11 mouse cellular contexts compared by ENCODE assay signal in genomic region chr3:153831873-153832653, GRCm38 (mm10). TPM values are rescaled to one million over a fixed set of nuclear protein-coding genes. Genes with fewer than 3 reads are reported as not detected.
DNase-seq lines count a peak whose midpoint lies in the region; ATAC-seq and TF ChIP-seq lines count a peak whose summit lies in the region.
"Had no signal": no experiment of that assay in that cellular context is flagged by ENCODE, and none has a peak within 500 bp of the region (broad histone marks: within the 10 kb centered on the region; RNA-seq: fewer than 3 reads in every experiment).

No protein-coding gene starts in this region.

- H3K9me3 ChIP-seq in midbrain, embryonic 10.5 days (replicated peaks) = no peaks in the 10 kb centered on the region
- no peaks in the 10 kb centered on the region for H3K9me3 ChIP-seq in midbrain, postnatal 0 days (ENCODE audit: low read length)
- no peaks in the 10 kb centered on the region for H3K9me3 ChIP-seq in intestine, embryonic 16.5 days (ENCODE audit: control insufficient read depth, low read length)
- no peaks in the 10 kb centered on the region for H3K9me3 ChIP-seq in stomach, embryonic 15.5 days

- H3K4me3 ChIP-seq in midbrain, embryonic 10.5 days = no peak overlapping the region
- H3K4me3 ChIP-seq in midbrain, postnatal 0 days (ENCODE audit: low read depth, low read length) = no peak overlapping the region
- no peak overlapping the region for H3K4me3 ChIP-seq in intestine, embryonic 16.5 days (ENCODE audit: low read length)
- H3K4me3 ChIP-seq in stomach, embryonic 15.5 days (replicated peaks) = no peak overlapping the region

- no peak for ATAC-seq in midbrain, postnatal 0 days (ENCODE audit: low FRiP score)
- peak; percentile 72 for ATAC-seq in intestine, embryonic 16.5 days
- ATAC-seq in stomach, embryonic 15.5 days (ENCODE audit: insufficient read depth, low FRiP score, low read depth) = peak; percentile 90

- peak overlapping the region; percentile 47; the same call in 1 of the 2 replicates for H3K27ac ChIP-seq in midbrain, embryonic 10.5 days (replicated peaks)
- H3K27ac ChIP-seq in midbrain, postnatal 0 days (ENCODE audit: low read depth, low read length) = no peak overlapping the region
- no peak overlapping the region for H3K27ac ChIP-seq in intestine, embryonic 16.5 days (ENCODE audit: low read length)
- no peak overlapping the region for H3K27ac ChIP-seq in stomach, embryonic 15.5 days

- no peaks in the 10 kb centered on the region for H3K4me1 ChIP-seq in midbrain, embryonic 10.5 days
- H3K4me1 ChIP-seq in midbrain, postnatal 0 days (ENCODE audit: insufficient read depth, low read length) = no peaks in the 10 kb centered on the region
- H3K4me1 ChIP-seq in intestine, embryonic 16.5 days (ENCODE audit: control insufficient read depth, insufficient read depth, low read length) = no peaks in the 10 kb centered on the region
- H3K4me1 ChIP-seq in stomach, embryonic 15.5 days = no peaks in the 10 kb centered on the region

- H3K27me3 ChIP-seq in midbrain, embryonic 10.5 days (ENCODE audit: low read depth, poor library complexity, severe bottlenecking) = no peaks in the 10 kb centered on the region
- no peaks in the 10 kb centered on the region for H3K27me3 ChIP-seq in midbrain, postnatal 0 days (ENCODE audit: insufficient read depth, low read length)
- no peaks in the 10 kb centered on the region for H3K27me3 ChIP-seq in intestine, embryonic 16.5 days (replicated peaks; ENCODE audit: control insufficient read depth, insufficient read depth, low read length)
- no peaks in the 10 kb centered on the region for H3K27me3 ChIP-seq in stomach, embryonic 15.5 days (replicated peaks)

- intact Hi-C loops in heart, postnatal 14 days (cut with DNase I) = no loop called here
- intact Hi-C loops in gastrocnemius, postnatal 14 days (cut with DNase I; ENCODE audit: low total_unique reads) = no loop called here

- no peak overlapping the region for H3K9ac ChIP-seq in midbrain, postnatal 0 days (replicated peaks; ENCODE audit: low read length, poor library complexity, severe bottlenecking)
- no peak overlapping the region for H3K9ac ChIP-seq in intestine, embryonic 16.5 days (ENCODE audit: low read depth, low read length)
- no peak overlapping the region for H3K9ac ChIP-seq in stomach, embryonic 15.5 days

- 76% methylated on average over 4 of the region's 4 CpGs for WGBS in midbrain, embryonic 10.5 days
- 86% methylated on average over 4 of the region's 4 CpGs for WGBS in midbrain, postnatal 0 days
- 81% methylated on average over 4 of the region's 4 CpGs for WGBS in intestine, embryonic 16.5 days
- WGBS in stomach, embryonic 15.5 days = 73% methylated on average over 4 of the region's 4 CpGs

- no peak for TF ChIP-seq CTCF in midbrain, postnatal 0 days (IDR thresholded peaks at IDR 0.05)

- H3K36me3 ChIP-seq in midbrain, embryonic 10.5 days = no peaks in the 10 kb centered on the region
- no peaks in the 10 kb centered on the region for H3K36me3 ChIP-seq in midbrain, postnatal 0 days (ENCODE audit: insufficient read depth, low read length)
- H3K36me3 ChIP-seq in intestine, embryonic 16.5 days (ENCODE audit: control insufficient read depth, insufficient read depth, low read length) = no peaks in the 10 kb centered on the region
- H3K36me3 ChIP-seq in stomach, embryonic 15.5 days = no peaks in the 10 kb centered on the region

- DNase-seq in heart, adult 11 months = peak; percentile 63
- no peak for DNase-seq in heart, postnatal 14 days
- no peak for DNase-seq in midbrain, embryonic 10.5 days (ENCODE audit: low spot score)
- DNase-seq in midbrain, postnatal 0 days (ENCODE audit: low spot score) = no peak
- DNase-seq in urinary bladder, postnatal 10 days (ENCODE audit: low spot score) = no peak
- no peak for DNase-seq in gastrocnemius, postnatal 14 days
- DNase-seq: lung, adult 18-20 months; retina, postnatal 1 day had no signal

- H3K4me2 ChIP-seq in midbrain, postnatal 0 days (ENCODE audit: low read depth, low read length, poor library complexity, severe bottlenecking) = no peak overlapping the region
- H3K4me2 ChIP-seq in intestine, embryonic 16.5 days (ENCODE audit: low read depth, low read length) = no peak overlapping the region
- H3K4me2 ChIP-seq in stomach, embryonic 15.5 days = no peak overlapping the region

RNA-seq across cellular contexts. Expression of gene Asb17, which starts 11.9 kb away (rescaled TPM):
- not detected for total RNA-seq in heart, postnatal 14 days (2021)
- 0.47 and 0.68 TPM in 2 replicates for polyA plus RNA-seq in midbrain, embryonic 10.5 days (2016; fragmentation: Nextera tagmentation; extraction: Ambion mirVana)
- total RNA-seq in midbrain, postnatal 0 days (2014; rRNA removed) = 0.44 TPM in 1 of 2 replicates, not detected in the other
- polyA plus RNA-seq in midbrain, postnatal 0 days (2015; fragmentation: Nextera tagmentation; extraction: Ambion mirVana) = 0.07 TPM in 1 of 2 replicates, not detected in the other
- 0.05 TPM in 1 of 2 replicates, not detected in the other for polyA plus RNA-seq in intestine, embryonic 16.5 days (2015; fragmentation: Nextera tagmentation; extraction: Ambion mirVana)
- 0.30 and 0.82 TPM in 2 replicates for polyA plus RNA-seq in stomach, embryonic 15.5 days (2015; fragmentation: Nextera tagmentation; extraction: Ambion mirVana)
- not detected for total RNA-seq in gastrocnemius, postnatal 14 days (2021)
- total RNA-seq: layer of hippocampus, postnatal 14 days had no signal
